Mouse (Mus musculus): ENCODE results near the gene Ccl2. TPM values are rescaled to one million over a fixed set of nuclear protein-coding genes. Genes with fewer than 3 reads are reported as not detected.

Gene Ccl2
- total RNA-seq, 2 experiments from 2014 or later, result 0.33 to 1.6 TPM

- no peak for DNase-seq
Observed at GRCm38 (mm10) chr11:82035857-82036256, 486 bp downstream of the Ccl2 start.

- DNase-seq, result no peak
Observed at GRCm38 (mm10) chr11:82038535-82038934, 3.2 kb downstream of the Ccl2 start, which contains the start of gene Gm17268. TSS of gene Gm17268 (minus strand) at chr11:82038562.

GRCm38 (mm10) chr11:82039132-82039660 lies 3.8 kb downstream of the Ccl2 start:
- DNase-seq, result peak; percentile 15

- DNase-seq, result no peak
Observed at GRCm38 (mm10) chr11:82041671-82042080, 6.3 kb downstream of the Ccl2 start.

GRCm38 (mm10) chr11:82045471-82045870 lies 10.1 kb downstream of the Ccl2 start, which contains the start of gene Ccl7:
TSS of gene Ccl7 (plus strand) at chr11:82045712.
- peak; percentile 55 for DNase-seq

- peak; percentile 60 for DNase-seq
Observed at GRCm38 (mm10) chr11:82047746-82048415, 12.5 kb downstream of the Ccl2 start.

GRCm38 (mm10) chr11:82053849-82054248 lies 18.5 kb downstream of the Ccl2 start:
- no peak for DNase-seq

GRCm38 (mm10) chr11:82057646-82058045 lies 22.3 kb downstream of the Ccl2 start, which contains the start of gene Ccl11:
TSS of gene Ccl11 (plus strand) at chr11:82057823.
- DNase-seq, result no peak

- DNase-seq, result no peak
Observed at GRCm38 (mm10) chr11:82062226-82062625, 26.9 kb downstream of the Ccl2 start.

- DNase-seq, result no peak
Observed at GRCm38 (mm10) chr11:82063454-82063853, 28.1 kb downstream of the Ccl2 start.

GRCm38 (mm10) chr11:82066953-82067571 lies 31.7 kb downstream of the Ccl2 start:
- no peak for DNase-seq

GRCm38 (mm10) chr11:82071076-82071475 lies 35.7 kb downstream of the Ccl2 start:
- DNase-seq, result no peak

GRCm38 (mm10) chr11:82072374-82072773 lies 37.0 kb downstream of the Ccl2 start:
- no peak for DNase-seq

GRCm38 (mm10) chr11:82072984-82073383 lies 37.6 kb downstream of the Ccl2 start:
- DNase-seq, result no peak

- no peak for DNase-seq
Observed at GRCm38 (mm10) chr11:82073686-82074085, 38.3 kb downstream of the Ccl2 start.

- DNase-seq, result no peak
Observed at GRCm38 (mm10) chr11:82077031-82077430, 41.7 kb downstream of the Ccl2 start.

GRCm38 (mm10) chr11:82078136-82078730 lies 42.9 kb downstream of the Ccl2 start:
- DNase-seq, result no peak

- DNase-seq, result no peak
Observed at GRCm38 (mm10) chr11:82080865-82081264, 45.5 kb downstream of the Ccl2 start.

- DNase-seq, result no peak
Observed at GRCm38 (mm10) chr11:82084360-82084759, 49.0 kb downstream of the Ccl2 start.
